Mouse (Mus musculus): Measurements from ENCODE around the gene Fam131b. TPM values are rescaled to one million over a fixed set of nuclear protein-coding genes. Genes with fewer than 3 reads are reported as not detected.

Gene Fam131b
- total RNA-seq (2021) = under 1 TPM; 0.25 to 0.26 TPM
- long read RNA-seq, experiment 1 = 0 reads
- long read RNA-seq, experiment 2 = 0 reads

DNA sequence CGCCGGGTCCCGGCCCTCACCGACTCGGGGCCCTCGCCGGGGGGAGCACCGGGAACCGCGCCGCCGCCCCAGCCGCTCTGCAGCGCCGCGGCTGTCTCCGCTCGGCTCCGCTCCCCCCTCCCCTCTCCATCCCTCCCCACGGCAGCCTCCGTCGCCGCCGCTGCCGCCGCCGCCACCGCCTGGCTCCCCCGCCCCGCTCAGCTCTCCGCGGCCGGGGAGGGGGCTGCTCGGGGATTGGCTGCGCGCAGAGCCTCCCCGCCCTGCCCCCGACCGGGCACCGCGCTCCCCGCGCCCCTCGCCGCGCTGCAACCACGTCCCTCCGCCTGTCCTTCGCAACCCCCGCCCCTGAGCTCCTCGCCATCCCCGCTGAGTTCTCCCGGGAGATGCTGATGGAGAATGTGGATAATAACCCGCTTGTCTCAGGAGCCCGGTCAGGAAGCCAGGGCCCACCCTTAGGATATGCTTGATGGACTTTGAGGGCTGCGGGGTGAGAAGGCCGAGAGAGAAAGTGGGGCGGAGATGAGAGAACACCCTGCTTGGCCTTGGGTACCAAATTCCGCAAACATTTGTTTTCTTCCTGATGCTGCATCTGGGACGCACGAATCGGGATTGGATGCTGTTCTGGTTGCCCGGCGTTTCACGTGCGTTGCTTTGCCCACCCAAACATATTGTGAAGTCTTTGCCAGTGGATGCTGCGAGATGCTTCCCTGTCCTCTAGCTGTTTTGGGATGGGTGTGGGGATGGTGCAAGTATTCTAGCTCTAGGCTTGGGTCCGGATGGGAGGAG is at the start of gene Fam131b:
Gene Fam131b, minus strand, starts transcription at position 162 of the 786 bp plus-strand sequence.
- intact Hi-C loops (cut with DNase I) = loop anchor here (5.0 kb wide), 1 partner anchor 97 kb away; no protein-coding TSS in a partner anchor
- no peak for DNase-seq

DNA sequence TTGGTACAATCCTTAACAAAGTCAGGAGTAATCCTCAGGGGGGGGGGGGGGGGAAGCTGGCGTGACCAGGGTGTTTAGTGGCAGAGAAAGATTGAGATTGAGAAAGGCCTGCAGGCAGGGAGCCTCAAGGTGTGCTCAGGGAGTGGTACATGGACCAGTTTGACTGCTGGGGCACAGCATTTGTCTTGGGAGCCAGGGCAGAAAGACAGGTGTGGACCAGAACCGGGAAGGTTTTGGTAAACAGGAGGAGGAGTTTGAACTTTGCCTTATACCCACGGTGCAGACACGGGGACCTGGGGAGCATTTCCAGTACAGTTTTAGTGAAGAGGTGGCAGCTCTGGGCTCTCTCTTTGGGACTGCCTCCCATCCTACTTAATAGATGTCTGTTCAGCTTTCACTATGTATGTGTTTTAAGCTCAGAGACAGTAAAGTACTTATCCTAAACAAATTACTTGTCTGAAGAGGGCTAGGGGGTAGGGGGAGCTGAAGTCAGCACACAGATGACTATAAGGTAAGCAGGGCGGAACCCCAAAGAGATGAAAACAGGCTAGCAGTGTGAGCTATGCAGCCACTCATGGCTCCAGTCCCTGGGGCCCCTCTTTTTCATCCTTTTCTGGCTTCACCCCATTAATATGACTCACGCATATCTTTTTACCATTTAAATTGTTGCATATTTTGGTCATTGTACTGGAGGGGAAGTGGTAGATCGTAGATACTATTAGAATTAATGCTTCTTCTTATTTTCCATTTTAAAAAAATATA is 49.4 kb upstream of the Fam131b start:
- no peak for DNase-seq
- intact Hi-C loops (cut with DNase I) = no loop called here

DNA sequence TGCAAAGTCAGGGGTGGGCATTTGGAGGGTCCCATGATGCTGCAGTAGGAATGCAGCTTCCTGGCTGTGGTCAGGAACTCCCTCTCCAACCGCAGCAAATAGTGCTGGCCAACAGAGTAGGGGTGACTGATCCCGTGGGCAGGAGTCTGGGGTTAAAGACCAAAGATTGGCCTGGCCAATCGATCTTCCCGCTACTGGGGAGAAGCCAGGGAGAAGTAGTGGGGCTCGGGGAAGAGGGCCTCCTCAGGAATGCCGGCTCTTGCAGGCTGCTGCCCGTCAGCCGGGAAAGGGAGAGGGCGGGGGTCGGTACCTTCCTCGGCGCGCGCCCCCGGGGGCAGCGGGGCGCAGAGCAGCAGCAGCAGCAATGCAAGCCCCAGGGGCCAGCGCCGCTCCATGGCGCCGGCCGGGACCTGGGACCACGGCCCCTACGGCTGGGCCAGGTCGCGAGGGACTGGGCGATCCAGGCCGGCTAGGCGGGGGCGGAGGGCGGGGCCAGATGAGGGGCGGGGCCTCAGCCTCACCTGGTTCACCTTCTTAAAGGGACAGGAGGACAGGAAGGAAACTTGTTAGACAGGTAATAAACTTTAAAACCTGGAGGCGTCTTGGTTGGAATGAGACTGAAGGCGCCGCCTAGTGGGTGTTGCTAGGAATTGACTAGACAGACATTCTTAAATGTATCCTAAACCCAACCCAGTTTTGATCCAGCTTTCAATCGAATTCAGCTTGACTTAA is 48.5 kb upstream of the Fam131b start, which contains the start of gene Epha1:
Gene Epha1, minus strand, starts transcription at position 453 of the 732 bp plus-strand sequence.
- intact Hi-C loops (cut with DNase I) = no loop called here
- DNase-seq = no peak

DNA sequence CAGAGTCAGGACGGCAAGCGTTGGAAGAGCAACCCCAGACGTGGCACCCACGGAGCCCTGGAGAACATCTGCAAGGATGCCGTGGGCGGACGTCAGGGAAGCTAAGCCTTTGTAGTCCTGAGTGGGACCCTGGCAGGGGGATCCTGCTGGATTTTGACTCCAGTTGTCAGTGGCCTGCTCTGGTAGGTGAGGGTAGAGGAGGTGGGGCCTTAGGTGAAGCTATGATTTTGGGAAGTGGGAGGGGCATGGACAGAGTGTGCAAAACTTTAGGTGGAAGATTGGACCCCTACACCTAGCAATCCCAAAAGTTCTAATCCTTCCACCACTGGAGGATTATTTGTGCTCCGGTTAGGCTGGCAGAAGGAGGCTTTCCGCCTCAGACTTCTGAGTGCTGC is 48.0 kb upstream of the Fam131b start:
- intact Hi-C loops (cut with DNase I) = no loop called here
- no peak for DNase-seq

DNA sequence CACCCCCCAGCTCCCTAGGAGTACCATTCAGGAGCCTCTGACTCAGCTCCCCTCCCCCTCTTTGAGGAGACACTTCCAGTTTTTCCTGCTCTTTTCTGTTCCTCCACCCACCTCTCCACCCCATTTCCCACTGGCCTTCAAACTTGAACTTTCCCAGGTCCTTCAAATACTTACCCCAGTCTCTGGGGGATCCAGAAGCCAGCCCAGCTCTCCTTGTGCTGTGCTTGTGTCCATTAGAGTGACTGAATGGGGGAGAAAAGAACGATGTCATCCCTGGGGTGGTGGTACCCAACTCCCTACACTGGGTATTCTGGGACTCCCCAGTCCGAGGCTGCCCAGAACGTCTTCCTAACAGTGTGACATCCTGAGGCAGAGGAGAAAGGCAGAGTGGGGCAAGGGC is 47.6 kb upstream of the Fam131b start:
- intact Hi-C loops (cut with DNase I) = no loop called here

DNA sequence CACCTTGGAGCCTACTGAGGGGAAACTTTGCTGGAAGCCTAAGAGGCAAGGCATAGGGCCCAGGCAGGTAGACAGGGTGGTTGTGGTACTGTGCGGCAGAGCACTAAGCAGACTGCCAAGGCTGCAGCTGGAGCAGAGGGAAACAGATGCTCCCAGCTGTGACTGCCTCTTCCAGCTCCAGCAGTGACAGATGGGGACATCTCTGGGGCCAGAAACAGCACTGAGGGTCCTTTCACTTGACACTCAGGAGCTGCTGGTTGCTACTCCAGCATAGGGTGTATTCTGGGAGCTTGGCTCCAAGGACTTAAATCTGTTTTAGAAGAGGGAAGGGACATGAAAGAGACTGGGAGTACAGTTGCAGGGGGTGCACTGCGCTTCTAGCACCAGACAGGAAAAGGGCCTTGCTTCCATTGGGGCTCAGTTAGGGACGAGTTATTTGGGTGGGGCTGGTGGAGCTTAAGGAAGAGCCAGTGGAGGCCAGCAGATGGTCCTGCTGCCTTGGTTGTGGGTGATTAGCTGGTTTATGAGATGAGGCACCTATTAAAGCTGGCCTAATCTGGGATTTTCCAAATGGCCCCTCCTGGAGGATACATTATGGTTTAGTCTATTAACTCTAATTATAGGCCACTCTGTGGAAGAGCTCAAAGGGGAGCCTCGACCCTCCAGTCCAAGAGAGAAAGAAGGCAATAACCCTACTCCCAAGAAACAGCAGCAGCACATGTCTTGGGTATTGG is 46.4 kb upstream of the Fam131b start:
- no peak for DNase-seq
- intact Hi-C loops (cut with DNase I) = no loop called here

More for the DNA sequence above, 47.6 kb upstream of the Fam131b start:
- DNase-seq = no peak

DNA sequence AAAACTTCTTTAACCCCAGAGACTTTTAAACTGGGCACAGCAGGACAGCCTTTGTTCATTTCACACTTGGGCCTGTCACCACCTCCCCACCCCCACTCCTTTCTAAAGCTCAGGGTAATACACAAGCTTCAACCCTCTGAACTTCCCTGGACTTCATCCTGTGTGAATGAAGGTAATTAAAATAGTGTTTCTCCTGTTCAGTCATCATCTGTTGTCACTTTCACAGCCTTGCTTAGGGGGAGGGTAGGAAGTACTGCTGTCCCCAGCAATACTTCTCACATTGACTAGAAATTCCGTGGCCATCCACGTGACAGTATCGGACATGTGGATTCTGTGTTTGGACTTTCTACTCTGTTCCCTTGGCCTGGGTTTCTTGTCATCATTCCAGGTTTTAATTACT is 45.4 kb upstream of the Fam131b start:
- no peak for DNase-seq
- intact Hi-C loops (cut with DNase I) = no loop called here

DNA sequence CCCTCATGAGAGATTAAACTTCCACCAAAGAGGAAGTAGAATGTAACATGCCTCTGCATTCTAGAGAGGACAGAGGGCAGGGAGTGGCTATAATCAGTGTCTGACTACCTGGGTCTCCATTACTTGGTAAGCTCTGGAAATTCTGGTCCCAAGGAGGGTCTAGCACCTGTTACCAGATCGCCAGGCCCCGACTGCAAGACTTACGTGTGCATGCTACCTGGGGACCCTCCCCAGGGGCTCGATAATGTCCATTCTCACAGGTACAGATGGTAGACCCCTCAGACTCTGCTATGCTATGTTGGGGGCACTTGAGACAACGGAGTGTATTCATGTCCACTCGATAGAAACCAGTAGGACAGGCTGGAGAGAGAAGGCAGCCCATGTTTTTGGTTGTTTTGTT is 40.8 kb upstream of the Fam131b start:
- no peak for DNase-seq
- intact Hi-C loops (cut with DNase I) = no loop called here

DNA sequence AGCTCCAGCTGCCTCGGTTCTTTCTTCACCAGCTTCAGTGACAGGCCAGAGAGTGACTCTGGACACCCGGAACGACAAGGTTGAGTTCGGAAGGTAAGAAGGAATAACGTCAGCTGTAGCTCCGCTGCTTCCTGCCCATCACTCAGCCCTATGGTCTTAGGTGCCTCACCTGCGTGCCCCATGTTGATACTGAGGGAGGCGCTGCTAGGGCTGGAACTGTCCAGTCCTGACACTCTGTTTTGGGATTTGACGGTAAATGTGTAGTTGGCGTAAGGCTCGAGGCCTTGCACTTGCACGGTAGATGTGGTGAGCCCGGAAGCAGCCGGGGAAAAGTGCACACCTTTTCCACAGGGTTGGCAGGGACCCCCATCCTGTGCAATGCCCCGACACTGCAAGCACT is 40.2 kb upstream of the Fam131b start:
- no peak for DNase-seq
- intact Hi-C loops (cut with DNase I) = no loop called here

DNA sequence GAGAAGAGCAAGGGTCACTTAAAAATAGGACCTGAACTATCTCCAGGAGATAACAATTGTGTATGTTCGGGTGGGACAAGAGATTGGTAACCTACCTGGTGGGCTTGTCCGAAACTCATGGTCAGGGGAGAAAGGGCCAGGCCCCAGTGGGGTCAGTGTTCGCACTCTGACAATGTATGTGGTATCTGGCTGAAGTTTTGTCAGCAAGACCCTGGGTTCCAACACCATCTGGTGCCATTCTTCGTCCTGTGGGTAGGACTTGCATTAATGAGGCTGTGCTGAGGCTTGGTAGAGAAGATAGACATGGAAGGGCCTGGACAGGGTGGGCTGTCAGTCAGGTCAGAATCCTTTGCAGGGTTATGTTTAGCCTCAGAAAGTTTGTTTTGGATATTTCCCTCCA is 39.6 kb upstream of the Fam131b start:
- intact Hi-C loops (cut with DNase I) = no loop called here
- DNase-seq = no peak

DNA sequence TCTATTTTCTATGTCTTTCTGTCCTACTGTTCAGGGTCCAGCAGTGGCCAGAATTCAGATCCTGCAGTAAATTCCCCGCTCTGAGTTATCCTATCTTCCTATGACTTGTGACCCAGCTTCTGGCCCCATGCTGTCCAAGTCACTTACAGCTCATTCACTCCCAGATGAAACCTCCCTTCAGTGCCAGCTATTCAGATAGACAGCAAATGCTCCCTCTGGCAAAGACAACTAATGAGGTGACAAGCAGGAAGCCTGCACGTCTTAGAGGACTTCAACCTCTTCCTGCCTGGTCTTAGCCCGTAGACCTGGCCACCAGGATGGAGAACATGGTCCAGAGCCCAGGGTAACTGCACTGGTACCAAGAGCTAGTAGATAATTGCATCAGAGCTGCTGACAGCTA is 38.5 kb upstream of the Fam131b start:
- intact Hi-C loops (cut with DNase I) = no loop called here
- no peak for DNase-seq

DNA sequence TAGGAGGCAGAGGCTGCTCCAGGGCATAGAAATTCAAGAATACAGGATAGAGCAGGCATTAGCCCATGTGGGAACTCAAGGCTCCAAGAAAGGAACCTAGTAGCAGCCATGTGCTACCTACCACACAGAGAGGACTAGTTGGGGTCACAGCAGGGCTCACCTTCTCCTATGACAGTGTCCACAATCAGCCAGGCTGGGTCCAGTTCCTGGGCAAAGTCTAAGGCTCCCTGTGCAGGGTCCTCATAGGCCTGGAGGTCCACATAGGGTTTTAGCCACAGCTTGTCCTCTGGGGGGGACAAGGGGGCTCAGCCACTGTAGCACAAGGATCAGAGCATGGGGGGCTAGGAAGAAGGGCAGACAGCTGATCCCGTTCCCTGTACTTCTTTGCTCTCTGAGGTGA is 38.1 kb upstream of the Fam131b start:
- intact Hi-C loops (cut with DNase I) = no loop called here
- DNase-seq = no peak

DNA sequence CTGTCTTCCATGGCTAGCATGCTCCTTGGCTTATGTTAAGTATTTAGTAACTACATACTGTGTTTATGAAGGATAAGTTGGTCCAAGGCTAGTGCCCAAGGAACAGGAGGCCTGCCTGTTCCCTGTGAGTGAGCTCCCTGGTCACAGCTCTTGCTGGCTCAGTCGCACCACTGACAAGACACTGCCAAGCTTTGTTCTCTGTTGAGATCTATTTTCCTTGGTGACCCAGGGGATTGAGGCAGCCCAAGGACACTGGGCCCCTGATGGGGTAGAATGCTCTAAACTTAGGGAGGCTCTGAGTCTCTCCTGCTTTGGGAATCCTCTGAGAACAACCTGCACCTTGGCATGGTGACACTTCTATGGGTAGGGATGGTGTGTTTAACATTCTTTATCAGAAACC is 37.6 kb upstream of the Fam131b start:
- intact Hi-C loops (cut with DNase I) = no loop called here
- no peak for DNase-seq

DNA sequence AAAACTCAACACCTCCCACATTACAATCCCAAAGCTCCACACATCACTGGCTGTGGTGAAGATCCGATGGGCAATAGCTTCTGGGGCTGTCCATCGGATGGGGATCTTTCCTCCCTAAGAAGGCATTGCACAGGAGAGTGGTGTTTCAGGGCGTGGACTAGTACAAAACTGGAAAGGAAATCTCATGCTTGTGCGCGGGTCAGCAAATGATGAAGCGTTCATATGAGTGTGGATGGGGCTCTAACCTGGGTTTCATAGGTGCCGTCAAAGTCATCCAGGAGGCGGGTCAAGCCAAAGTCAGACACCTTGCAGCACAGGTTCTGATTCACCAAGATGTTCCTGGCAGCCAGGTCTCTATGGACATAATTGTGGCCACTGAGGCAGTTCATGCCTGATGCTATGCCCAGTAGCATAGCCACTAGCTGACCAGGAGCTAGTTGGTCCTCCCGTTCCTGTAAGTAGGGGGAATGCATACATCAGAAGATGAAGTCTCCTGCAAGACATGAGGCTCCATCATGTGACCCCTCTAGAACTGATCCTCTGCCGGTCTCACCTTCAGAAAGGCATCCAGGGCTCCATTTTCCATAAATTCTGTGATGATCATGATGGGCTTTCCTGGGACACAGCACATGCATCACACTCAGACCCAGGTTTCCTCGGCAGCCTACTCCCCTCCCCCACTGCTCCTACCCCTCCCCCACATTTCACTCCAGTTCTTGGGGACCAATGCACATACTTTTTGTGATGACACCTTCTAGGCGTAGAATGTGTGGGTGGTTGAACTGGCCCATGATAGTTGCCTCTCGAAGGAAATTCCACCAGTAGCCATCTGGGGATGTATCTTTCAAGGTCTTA is 36.8 kb upstream of the Fam131b start:
- intact Hi-C loops (cut with DNase I) = no loop called here
- DNase-seq = no peak

DNA sequence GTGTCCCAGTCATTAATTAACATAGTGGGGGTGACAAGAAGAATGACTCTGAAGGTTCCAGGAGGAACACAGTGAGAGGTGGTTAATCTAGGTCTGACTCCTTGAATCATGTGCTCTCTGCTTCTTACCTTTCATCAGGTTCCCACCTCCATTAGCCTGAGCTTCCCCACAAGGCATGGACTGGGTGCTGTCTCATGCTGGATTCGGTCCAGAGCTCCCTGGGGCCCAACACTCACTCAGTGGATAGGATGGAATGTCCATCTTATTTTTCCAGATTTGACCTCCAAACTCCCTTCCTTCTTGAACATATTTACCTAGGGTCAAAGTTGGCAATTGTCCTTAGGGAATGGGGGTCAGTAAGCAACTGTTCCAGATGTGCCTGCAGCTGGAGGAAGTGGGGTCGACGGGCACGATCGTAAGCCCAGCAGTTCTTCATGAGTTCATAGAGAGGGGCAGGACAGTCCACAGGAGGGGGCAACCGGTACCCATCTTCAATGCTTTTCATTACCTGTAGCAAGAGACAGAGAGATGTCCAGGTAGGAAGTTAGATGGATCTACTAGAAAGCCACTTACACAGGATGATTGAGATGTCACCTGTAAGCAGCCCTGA is 35.9 kb upstream of the Fam131b start:
- intact Hi-C loops (cut with DNase I) = no loop called here
- no peak for DNase-seq

DNA sequence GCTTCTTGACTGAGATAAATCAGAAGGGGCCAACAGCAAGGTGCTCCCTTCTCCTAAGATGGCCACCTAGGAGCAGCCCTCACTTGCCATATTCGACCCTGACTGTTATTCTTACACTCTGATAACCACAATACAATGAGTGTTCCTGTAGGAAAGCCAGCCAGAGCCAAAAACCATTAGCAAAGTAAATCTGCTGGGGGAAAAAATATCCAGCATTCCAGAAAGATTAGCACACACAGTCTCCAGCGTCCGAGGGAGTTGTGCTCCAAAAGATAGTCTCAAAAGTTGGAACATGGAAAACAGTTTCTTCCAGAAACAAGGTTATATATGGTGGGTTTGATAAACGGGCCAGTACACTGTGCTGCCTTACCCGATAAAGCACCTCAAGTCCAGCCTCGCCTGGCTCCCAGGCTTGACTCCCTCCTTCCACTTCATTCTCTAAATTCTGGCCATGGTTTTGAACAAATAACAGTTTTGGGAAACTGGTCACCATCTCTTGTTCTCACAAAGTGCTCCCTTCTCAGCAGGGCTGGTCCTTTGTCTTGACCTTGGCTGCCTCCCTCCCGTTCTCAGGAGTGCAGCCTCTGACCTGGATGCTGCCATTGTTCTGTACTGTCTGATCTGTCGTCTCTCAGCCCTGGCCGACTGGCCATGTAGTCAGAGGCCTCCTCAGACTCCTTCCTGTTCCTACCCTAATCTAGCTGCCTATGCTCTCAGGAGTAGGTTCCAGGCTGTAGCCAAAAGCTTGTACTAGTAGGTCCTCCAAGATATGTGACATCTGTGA is 35.1 kb upstream of the Fam131b start:
- DNase-seq = no peak
- intact Hi-C loops (cut with DNase I) = no loop called here

DNA sequence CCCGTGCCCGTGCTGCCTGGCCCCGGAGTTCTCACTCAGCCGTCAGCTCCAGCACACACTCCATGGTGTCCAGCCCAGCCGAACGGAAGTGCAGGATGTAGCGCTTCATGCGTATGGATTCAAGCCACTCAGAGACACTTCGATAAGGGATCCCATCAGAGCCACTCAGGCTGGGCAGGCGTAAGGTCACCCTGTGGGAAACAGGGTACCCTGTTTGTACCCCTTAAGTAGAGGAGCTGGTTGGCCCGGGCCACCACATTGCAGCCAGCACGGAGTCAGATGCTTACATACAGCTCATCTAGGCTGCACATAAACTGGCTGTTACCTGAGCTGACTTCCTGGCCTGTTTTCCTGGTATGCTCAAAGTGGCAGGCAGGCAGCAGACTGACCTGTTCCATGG is 34.5 kb upstream of the Fam131b start:
- DNase-seq = no peak
- intact Hi-C loops (cut with DNase I) = no loop called here

DNA sequence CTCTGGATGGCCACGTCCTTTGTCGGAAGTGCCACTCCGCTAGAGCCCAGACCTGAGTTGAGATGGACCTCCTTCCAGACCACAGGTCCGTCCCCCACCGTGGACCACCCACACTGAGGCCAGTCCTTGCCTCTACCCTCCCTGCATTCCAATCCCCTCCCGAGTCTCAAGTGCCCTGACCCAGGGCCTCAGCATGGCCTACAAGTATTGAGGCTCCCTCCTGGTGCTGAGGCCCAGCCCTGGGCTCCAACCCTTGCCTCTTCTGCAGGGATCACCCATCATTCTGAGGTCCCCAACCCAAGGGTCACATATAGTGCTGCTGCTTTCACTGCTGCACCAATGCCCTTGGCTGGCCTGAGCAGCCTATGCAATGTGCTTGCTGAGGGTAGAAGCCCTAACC is 33.5 kb upstream of the Fam131b start:
- intact Hi-C loops (cut with DNase I) = no loop called here
- no peak for DNase-seq

Data from gastrocnemius, postnatal 36 days (tissue).